Mouse (Mus musculus) midbrain, embryonic 11.5 days (tissue): ENCODE results near the gene Tox4. TPM values are rescaled to one million over a fixed set of nuclear protein-coding genes. Genes with fewer than 3 reads are reported as not detected.
"Not testable (repeated sequence)": the region's sequence is repeated elsewhere in the genome, so short reads cannot be mapped to it uniquely, and the experiment has no call there.

Source experiments
- ATAC-seq: fragments of 200-750 bp; cut with Nextera tagmentation; 2 replicates; pipeline ENCODE4 v1.8.0; 2017; ENCODE audit warnings: moderate TSS enrichment, moderate library complexity; ENCODE audit not compliant: low FRiP score
- DNase-seq: peaks from one replicate; pipeline ENCODE4 v3.0.0; 2015; ENCODE audit warnings: low spot score; ENCODE audit errors: missing footprints
- H3K27ac ChIP-seq: fragments of 300-500 bp; sonication (generic); 2 replicates; pipeline ENCODE4 v1.5.1; 2014; ENCODE audit warnings: low read depth, low read length
- H3K27me3 ChIP-seq: fragments of 300-500 bp; sonication (generic); 2 replicates; pipeline ENCODE4 v1.6.1; 2014; ENCODE audit warnings: mild to moderate bottlenecking, low read length, moderate library complexity, mixed read lengths; ENCODE audit not compliant: control insufficient read depth, insufficient read depth
- H3K36me3 ChIP-seq: fragments of 300-500 bp; sonication (generic); 2 replicates; pipeline ENCODE4 v1.6.1; 2014; ENCODE audit warnings: mild to moderate bottlenecking, low read length, moderate library complexity, mixed read lengths; ENCODE audit not compliant: control insufficient read depth, insufficient read depth
- H3K4me1 ChIP-seq: fragments of 300-500 bp; sonication (generic); 2 replicates; pipeline ENCODE4 v1.6.1; 2014; ENCODE audit warnings: low read length; ENCODE audit not compliant: control insufficient read depth, insufficient read depth
- H3K4me2 ChIP-seq: fragments of 300-500 bp; sonication (generic); 2 replicates; pipeline ENCODE4 v1.6.1; 2014; ENCODE audit warnings: mild to moderate bottlenecking, moderate library complexity
- H3K4me3 ChIP-seq: fragments of 300-500 bp; sonication (generic); 2 replicates; pipeline ENCODE4 v1.5.1; 2014; ENCODE audit warnings: low read depth, low read length
- H3K9ac ChIP-seq: fragments of 300-500 bp; sonication (generic); 2 replicates; pipeline ENCODE4 v1.6.1; 2014; ENCODE audit warnings: low read length
- H3K9me3 ChIP-seq: fragments of 300-500 bp; sonication (generic); 2 replicates; pipeline ENCODE4 v1.6.1; 2016; ENCODE audit warnings: low read length; ENCODE audit not compliant: control insufficient read depth
- WGBS: fragments of 180-500 bp; shearing (Covaris S2); extraction: QIAGEN DNeasy Blood & Tissue Kit; methylation state at CpG from one replicate; pipeline ENCODE4 v1.1.7; 2014; 5-methylcytosine and 5-hydroxymethylcytosine counted together
- polyA plus RNA-seq: library from polyadenylated mRNA; unstranded; fragments of >200 nt; fragmentation: Nextera tagmentation; extraction: Ambion mirVana; gene quantifications from 2 replicates; pipeline ENCODE4 v1.2.1, GENCODE M21; 2014

Tox4 gene
- polyA plus RNA-seq, 1 experiment from 2014 or later = 51.2 TPM

GRCm38 (mm10) chr14:52257484-52258213, 21.3 kb upstream of the Tox4 start, which contains the start of gene Chd8:
TSS of gene Chd8 (minus strand) at chr14:52257780.
- H3K4me3 ChIP-seq = peak within 1 kb of the TSS; percentile 76

DNA sequence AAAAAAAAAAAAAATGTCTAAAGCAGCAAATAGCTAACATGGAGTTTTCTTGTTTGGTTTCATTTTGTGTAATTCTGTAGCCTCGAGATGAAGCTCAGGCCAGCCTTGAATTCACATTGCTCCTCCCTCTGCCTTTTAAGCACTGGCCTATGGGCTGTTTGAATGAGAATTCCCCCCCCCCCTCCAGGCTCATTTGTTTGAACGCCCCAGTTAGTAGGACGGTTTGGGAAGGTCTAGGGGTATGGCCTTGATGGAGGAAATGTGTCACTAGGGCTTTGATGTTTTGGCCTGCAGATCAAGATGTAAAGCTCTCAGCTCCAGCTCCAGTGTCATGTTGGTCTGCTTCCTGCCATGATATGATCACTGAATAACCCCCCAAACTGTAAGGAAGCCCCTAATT, 6.2 kb upstream of the Tox4 start:
- Histone ChIP-seq H3K27me3 (no peaks in the 10 kb centered on the region), H3K36me3 (no peaks in the 10 kb centered on the region), H3K9me3 (no peaks in the 10 kb centered on the region), H3K4me1 (no peaks in the 10 kb centered on the region), H3K4me2 (no peak overlapping the region), H3K4me3 (no peak overlapping the region), H3K9ac (no peak overlapping the region), H3K27ac (no peak overlapping the region)
- WGBS = 65% methylated on average over 3 of the region's 3 CpGs
- ATAC-seq = no peak
- DNase-seq = no peak

More at GRCm38 (mm10) chr14:52257484-52258213, 21.3 kb upstream of the Tox4 start, which contains the start of gene Chd8:
- Histone ChIP-seq H3K4me2 (peak within 1 kb of the TSS; percentile 63), H3K27ac (peak within 1 kb of the TSS; percentile 83), H3K9ac (peak within 1 kb of the TSS; percentile 91), H3K9me3 (no peaks in the 10 kb centered on the region), H3K27me3 (no peaks in the 10 kb centered on the region), H3K4me1 (peaks cover 20% of the 10 kb centered on the region), H3K36me3 (no peaks in the 10 kb centered on the region)
- DNase-seq (peak; percentile 99), ATAC-seq (peak; percentile 100)
- 0% methylated on average over 54 of the region's 54 CpGs for WGBS

DNA sequence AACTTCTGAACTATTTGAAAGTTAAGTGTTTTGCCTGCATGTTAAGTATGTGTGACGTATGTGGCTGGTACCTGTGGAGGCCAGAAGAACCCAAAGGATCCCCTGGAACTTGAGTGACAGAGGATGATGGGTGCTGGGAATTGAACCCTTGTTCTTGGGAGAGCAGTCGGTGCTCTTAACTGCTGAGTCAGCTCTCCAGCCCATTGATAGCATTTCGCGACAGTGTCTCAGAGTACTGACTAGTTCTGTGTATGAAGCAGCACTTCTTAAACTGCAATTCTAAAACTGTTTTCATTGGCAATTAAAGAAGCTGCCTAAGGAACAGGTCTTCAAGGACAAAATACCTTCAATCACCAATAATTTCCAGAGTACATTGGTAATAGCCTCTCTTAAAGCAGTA, 1.7 kb upstream of the Tox4 start:
- Histone ChIP-seq H3K9me3 (no peaks in the 10 kb centered on the region), H3K27me3 (no peaks in the 10 kb centered on the region), H3K4me3 (no peak overlapping the region), H3K4me2 (no peak overlapping the region), H3K4me1 (peaks cover 3% of the 10 kb centered on the region; the same call in 1 of the 2 replicates), H3K9ac (no peak overlapping the region), H3K36me3 (no peaks in the 10 kb centered on the region), H3K27ac (no peak overlapping the region)
- ATAC-seq = no peak
- DNase-seq = peak; percentile 53
- 93% methylated on average over 4 of the region's 4 CpGs for whole genome bisulfite sequencing

- H3K36me3 ChIP-seq = no peaks in the 10 kb centered on the region
- peak overlapping the region; percentile 51 for H3K27ac ChIP-seq
- peak; percentile 41 for ATAC-seq
- peak overlapping the region; percentile 83 for H3K9ac ChIP-seq
- DNase-seq = no peak
- H3K4me2 ChIP-seq = peak overlapping the region; percentile 77
- peaks cover 3% of the 10 kb centered on the region; the same call in 1 of the 2 replicates for H3K4me1 ChIP-seq
- peak overlapping the region; percentile 84 for H3K4me3 ChIP-seq
- H3K27me3 ChIP-seq = no peaks in the 10 kb centered on the region
- no peaks in the 10 kb centered on the region for H3K9me3 ChIP-seq
- under 1% methylated on average over 21 of the region's 21 CpGs for WGBS
Observed at GRCm38 (mm10) chr14:52279747-52280120, 788 bp downstream of the Tox4 start.

- Histone ChIP-seq H3K36me3 (peaks cover 3% of the 10 kb centered on the region; the same call in 1 of the 2 replicates), H3K4me2 (no peak overlapping the region), H3K9me3 (no peaks in the 10 kb centered on the region), H3K27me3 (no peaks in the 10 kb centered on the region), H3K27ac (no peak overlapping the region), H3K4me3 (no peak overlapping the region), H3K4me1 (peaks cover 3% of the 10 kb centered on the region; the same call in 1 of the 2 replicates), H3K9ac (no peak overlapping the region)
- WGBS = 90% methylated on average over 5 of the region's 5 CpGs
- no peak for ATAC-seq
- DNase-seq = peak; percentile 28
Observed at GRCm38 (mm10) chr14:52283629-52284028, 4.7 kb downstream of the Tox4 start.

DNA sequence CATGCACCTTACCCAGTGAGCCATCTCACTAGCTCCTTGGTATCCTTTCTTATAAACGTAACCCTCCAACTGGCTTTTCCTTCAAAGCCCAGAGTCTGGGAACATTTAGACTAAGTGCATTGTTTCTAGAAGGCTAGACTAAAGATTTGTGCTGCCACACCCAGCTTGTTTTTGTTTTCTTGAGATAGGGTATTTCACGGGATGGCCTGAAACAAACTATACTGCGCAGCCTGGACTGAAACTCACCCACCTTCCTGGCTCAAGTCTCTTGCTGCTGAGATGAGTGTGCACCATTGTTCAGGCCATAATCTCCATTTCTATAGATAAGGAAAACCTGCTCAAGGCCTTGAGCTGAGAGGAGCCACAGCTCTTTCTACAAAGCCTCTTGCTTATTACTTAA, 5.2 kb downstream of the Tox4 start:
- Histone ChIP-seq H3K27ac (no peak overlapping the region), H3K9ac (no peak overlapping the region), H3K36me3 (peaks cover 3% of the 10 kb centered on the region; the same call in 1 of the 2 replicates), H3K4me2 (no peak overlapping the region), H3K27me3 (no peaks in the 10 kb centered on the region), H3K9me3 (no peaks in the 10 kb centered on the region), H3K4me1 (peaks cover 3% of the 10 kb centered on the region; the same call in 1 of the 2 replicates), H3K4me3 (no peak overlapping the region)
- ATAC-seq (no peak), DNase-seq (no peak)
- 91% methylated on average over 3 of the region's 3 CpGs for WGBS

- Histone ChIP-seq H3K27me3 (no peaks in the 10 kb centered on the region), H3K36me3 (peaks cover 23% of the 10 kb centered on the region; the same call in 1 of the 2 replicates), H3K4me3 (no peak overlapping the region), H3K4me2 (no peak overlapping the region), H3K27ac (no peak overlapping the region), H3K9me3 (no peaks in the 10 kb centered on the region), H3K9ac (no peak overlapping the region), H3K4me1 (no peaks in the 10 kb centered on the region)
- peak; percentile 92 for DNase-seq
- WGBS = 71% methylated on average over 6 of the region's 6 CpGs
- peak; percentile 68 for ATAC-seq
Observed at GRCm38 (mm10) chr14:52295558-52296264, 16.8 kb downstream of the Tox4 start.

DNA sequence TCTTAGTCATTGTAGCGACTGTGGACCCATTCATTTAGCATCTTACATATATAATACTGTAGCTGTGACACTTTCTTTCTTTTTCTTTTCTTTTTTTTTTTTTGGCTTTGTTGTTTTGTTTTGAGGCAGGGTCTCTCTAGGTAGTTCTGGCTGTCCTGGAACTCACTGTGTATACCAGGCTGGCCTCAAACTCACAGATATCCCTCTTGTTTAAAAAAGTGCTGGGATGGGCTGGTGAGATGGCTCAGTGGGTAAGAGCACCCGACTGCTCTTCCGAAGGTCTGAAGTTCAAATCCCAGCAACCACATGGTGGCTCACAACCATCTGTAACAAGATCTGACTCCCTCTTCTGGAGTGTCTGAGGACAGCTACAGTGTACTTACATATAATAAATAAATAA, 24.6 kb downstream of the Tox4 start:
- WGBS = 94% methylated on average over 3 of the region's 3 CpGs
- DNase-seq, ATAC-seq, H3K27ac ChIP-seq, H3K27me3 ChIP-seq, H3K4me3 ChIP-seq, H3K9ac ChIP-seq, H3K4me1 ChIP-seq, H3K4me2 ChIP-seq, H3K36me3 ChIP-seq, H3K9me3 ChIP-seq: not testable (repeated sequence)
